Mouse (Mus musculus): ENCODE measurements at regions not wholly inside any gene's neighbourhood (a gene's known extent, or its start where the extent isn't known, plus 50 kb on each side); places are given as distances from the start of the nearest gene placed in this dataset.

GRCm38 (mm10) chr5:45219558-45219957 is 230.5 kb downstream of the Qdpr start:
- no peak for TF ChIP-seq CTCF (IDR thresholded peaks at IDR 0.05; ENCODE audit: control insufficient read depth, insufficient read depth, low read length)
- TF ChIP-seq POLR2A (IDR thresholded peaks at IDR 0.05; ENCODE audit: borderline replicate concordance, control insufficient read depth, low read depth, low read length) = no peak
